Mouse (Mus musculus) liver, embryonic 16.5 days (tissue): Measurements from ENCODE around the gene Vmn2r52. TPM values are rescaled to one million over a fixed set of nuclear protein-coding genes. Genes with fewer than 3 reads are reported as not detected.
"Not testable (repeated sequence)": the region's sequence is repeated elsewhere in the genome, so short reads cannot be mapped to it uniquely, and the experiment has no call there.

Experiments
- ATAC-seq: fragments of 200-750 bp; cut with Nextera tagmentation; 2 replicates; pipeline ENCODE4 v1.8.0; 2017; ENCODE audit warnings: low read depth, mild to moderate bottlenecking, moderate number of reproducible peaks, moderate library complexity
- H3K27ac ChIP-seq: fragments of 300-500 bp; sonication (generic); 2 replicates; pipeline ENCODE4 v1.5.1; 2014; ENCODE audit warnings: mild to moderate bottlenecking, low read length
- H3K27me3 ChIP-seq: fragments of 300-500 bp; sonication (generic); 2 replicates; pipeline ENCODE4 v1.6.1; 2014; ENCODE audit warnings: low read depth, low read length, mixed read lengths; ENCODE audit not compliant: control insufficient read depth, insufficient read depth
- H3K36me3 ChIP-seq: fragments of 300-500 bp; sonication (generic); 2 replicates; pipeline ENCODE4 v1.6.1; 2014; ENCODE audit warnings: mild to moderate bottlenecking; ENCODE audit not compliant: control insufficient read depth, insufficient read depth
- H3K4me1 ChIP-seq: fragments of 300-500 bp; sonication (generic); 2 replicates; pipeline ENCODE4 v1.6.1; 2014; ENCODE audit warnings: low read depth, low read length, mixed read lengths; ENCODE audit not compliant: control insufficient read depth
- H3K4me2 ChIP-seq: fragments of 300-500 bp; sonication (generic); 2 replicates; pipeline ENCODE4 v1.6.1; 2014; ENCODE audit warnings: low read depth, low read length, mixed read lengths
- H3K4me3 ChIP-seq: fragments of 300-500 bp; sonication (generic); 2 replicates; pipeline ENCODE4 v1.5.1; 2014; ENCODE audit warnings: low read depth, mild to moderate bottlenecking, low read length
- H3K9ac ChIP-seq: fragments of 300-500 bp; sonication (generic); 2 replicates; pipeline ENCODE4 v1.6.1; 2014; ENCODE audit warnings: low read depth, low read length
- H3K9me3 ChIP-seq: fragments of 300-500 bp; sonication (generic); replicated peaks from 2 replicates; pipeline ENCODE4 v1.6.1; 2016; ENCODE audit warnings: low read length; ENCODE audit not compliant: control insufficient read depth
- WGBS: fragments of 180-500 bp; shearing (Covaris S2); extraction: QIAGEN DNeasy Blood & Tissue Kit; methylation state at CpG from one replicate; pipeline ENCODE4 v1.1.7; 2014; ENCODE audit not compliant: insufficient replicate concordance; 5-methylcytosine and 5-hydroxymethylcytosine counted together
- polyA plus RNA-seq: library from polyadenylated mRNA; unstranded; fragments of >200 nt; fragmentation: Nextera tagmentation; extraction: Ambion mirVana; gene quantifications from 2 replicates; pipeline ENCODE4 v1.2.1, GENCODE M21; 2015

Gene Vmn2r52
- not detected in 2 replicates for polyA plus RNA-seq

- ATAC-seq: no peak
- Histone ChIP-seq H3K9ac (no peak within 1 kb of the TSS), H3K4me2 (no peak within 1 kb of the TSS), H3K36me3 (no peaks in the 10 kb centered on the region), H3K27ac (no peak within 1 kb of the TSS), H3K4me3 (no peak within 1 kb of the TSS), H3K27me3 (no peaks in the 10 kb centered on the region), H3K9me3 (no peaks in the 10 kb centered on the region), H3K4me1 (no peaks in the 10 kb centered on the region)
- WGBS: 62% methylated on average over 1 of the region's 1 CpGs
Measured at GRCm38 (mm10) chr7:10176473-10176872, at the start of gene Vmn2r52. Vmn2r52 (minus strand) TSS chr7:10176573.

- ATAC-seq, H3K4me3 ChIP-seq: not testable (repeated sequence)
- 43% methylated on average over 1 of the region's 1 CpGs for WGBS
Measured at GRCm38 (mm10) chr7:10105641-10106040, 70.7 kb downstream of the Vmn2r52 start, which contains the start of gene Vmn2r51. Vmn2r51 (minus strand) TSS chr7:10105741.

More at GRCm38 (mm10) chr7:10105641-10106040, 70.7 kb downstream of the Vmn2r52 start, which contains the start of gene Vmn2r51:
- not testable (repeated sequence) for H3K9me3 ChIP-seq, H3K4me2 ChIP-seq, H3K9ac ChIP-seq, H3K36me3 ChIP-seq, H3K27ac ChIP-seq, H3K27me3 ChIP-seq, H3K4me1 ChIP-seq

Other genes with a start within 250 kb of the Vmn2r52 start
- gene Vmn2r48, start 223.0 kb downstream of the Vmn2r52 start, polyA plus RNA-seq: not detected in 2 replicates
- not detected in 2 replicates for gene Vmn2r49, start 184.3 kb downstream of the Vmn2r52 start, polyA plus RNA-seq
- not detected in 2 replicates for gene Vmn2r50, start 123.3 kb downstream of the Vmn2r52 start, polyA plus RNA-seq
- gene Vmn2r51, start 70.8 kb downstream of the Vmn2r52 start, polyA plus RNA-seq: not detected in 2 replicates
- gene Vmn1r66, start 101.4 kb upstream of the Vmn2r52 start, polyA plus RNA-seq: not detected in 2 replicates